Mouse (Mus musculus) fat pad, adult 2 months (tissue): ENCODE measurements at regions not wholly inside any gene's neighbourhood (a gene's known extent, or its start where the extent isn't known, plus 50 kb on each side); places are given as distances from the start of the nearest gene placed in this dataset.

Source experiments
- DNase-seq: peaks from one replicate; pipeline ENCODE4 v3.0.0-alpha.2; 2011; ENCODE audit warnings: low read depth, low spot score; ENCODE audit errors: extremely low read depth

DNA sequence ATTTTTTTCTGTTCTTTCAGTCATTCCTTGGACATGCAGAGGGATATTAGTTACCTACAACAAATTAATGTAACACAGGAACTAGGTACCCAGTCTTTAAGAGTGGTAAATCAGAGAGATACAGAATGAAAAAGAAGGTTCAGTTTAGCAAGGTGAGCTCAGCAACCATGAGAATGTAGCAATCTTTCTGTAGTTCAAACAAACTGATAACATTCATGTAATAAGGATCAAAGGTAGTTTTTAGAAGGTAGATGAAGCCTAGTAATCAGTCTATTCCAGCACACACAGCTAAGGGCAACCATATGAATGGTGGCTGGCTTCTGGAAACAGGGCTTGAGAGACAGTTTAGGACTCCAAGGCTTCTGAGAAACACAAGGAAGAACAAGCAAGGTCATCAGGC is 138.1 kb upstream of the Igf1 start:
- no peak for DNase-seq

DNA sequence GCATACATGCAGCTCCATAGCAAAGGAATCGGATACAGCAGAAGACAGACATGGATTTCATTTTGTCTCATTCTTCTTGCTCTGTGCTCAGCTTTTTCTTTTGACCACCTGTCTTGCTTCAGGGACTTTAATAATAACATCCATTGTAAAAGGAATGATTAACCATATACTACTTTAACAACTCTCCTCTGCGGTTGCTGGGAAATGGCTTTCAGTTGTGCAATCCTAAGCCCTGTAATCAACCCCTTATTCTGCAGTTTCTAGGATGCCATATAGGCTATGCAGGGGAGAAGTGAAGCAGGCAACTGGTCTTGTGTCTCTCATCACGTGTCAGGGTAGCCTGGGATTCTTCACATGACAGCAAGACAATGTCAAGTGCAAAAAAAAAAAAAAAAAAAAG is 135.8 kb upstream of the Igf1 start:
- DNase-seq: no peak

DNA sequence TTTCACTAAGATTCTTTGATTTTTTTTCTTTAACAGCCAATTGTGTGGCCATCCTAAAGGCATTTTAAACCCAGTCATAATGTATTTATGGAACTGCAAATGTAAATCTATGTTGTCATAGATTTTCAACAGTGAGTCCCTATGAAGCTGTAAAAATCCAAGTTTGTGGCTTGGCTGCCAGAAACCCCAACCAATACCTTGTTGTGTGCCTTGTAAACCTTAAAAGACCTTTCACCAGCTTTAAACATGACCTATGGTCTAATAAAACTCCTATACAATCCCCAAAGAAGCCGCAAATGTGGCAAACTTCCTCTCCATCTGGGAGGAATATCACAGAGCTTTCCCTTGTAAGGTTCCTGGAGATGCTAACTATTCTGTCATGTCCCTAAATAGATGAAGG is 125.4 kb upstream of the Igf1 start:
- DNase-seq: no peak

DNA sequence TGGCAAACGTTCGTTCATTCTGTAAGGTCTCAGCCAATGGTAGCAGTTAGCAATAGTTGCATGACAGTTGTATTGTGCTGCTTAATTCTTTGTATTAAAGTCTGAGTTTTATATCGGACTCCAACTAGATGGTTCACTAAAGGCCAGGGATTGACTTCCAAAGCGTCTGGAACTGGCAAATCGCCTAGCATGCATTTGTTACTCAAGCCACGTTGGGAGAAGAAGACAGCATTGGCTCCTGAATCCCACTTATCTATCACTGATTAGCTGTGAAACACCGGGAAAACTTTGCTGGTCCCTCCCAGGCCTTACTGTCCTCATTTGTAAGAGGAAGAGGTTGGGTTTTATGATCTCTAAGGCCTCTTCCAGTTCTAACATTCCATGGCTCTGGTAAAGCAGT is 124.8 kb upstream of the Igf1 start:
- DNase-seq: no peak

DNA sequence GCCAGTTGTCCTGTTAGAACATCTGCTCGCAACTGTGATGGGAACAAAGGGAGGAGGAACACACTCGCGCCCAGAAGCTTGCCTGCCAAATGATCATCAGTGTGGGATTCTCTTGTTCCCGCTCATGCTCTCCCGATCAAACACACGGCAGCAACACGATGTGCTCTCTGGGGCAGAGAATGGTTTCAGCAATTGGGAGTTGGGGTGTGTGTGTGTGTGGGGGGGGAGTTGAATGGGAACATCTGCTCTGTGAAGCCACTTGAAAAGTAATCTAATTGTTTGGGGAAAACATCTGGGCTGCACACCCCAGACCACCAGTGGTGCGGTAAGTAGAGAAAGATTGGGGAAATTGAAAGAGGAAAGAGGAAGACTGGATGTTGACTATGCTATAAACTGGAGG is 117.7 kb upstream of the Igf1 start:
- DNase-seq: no peak

DNA sequence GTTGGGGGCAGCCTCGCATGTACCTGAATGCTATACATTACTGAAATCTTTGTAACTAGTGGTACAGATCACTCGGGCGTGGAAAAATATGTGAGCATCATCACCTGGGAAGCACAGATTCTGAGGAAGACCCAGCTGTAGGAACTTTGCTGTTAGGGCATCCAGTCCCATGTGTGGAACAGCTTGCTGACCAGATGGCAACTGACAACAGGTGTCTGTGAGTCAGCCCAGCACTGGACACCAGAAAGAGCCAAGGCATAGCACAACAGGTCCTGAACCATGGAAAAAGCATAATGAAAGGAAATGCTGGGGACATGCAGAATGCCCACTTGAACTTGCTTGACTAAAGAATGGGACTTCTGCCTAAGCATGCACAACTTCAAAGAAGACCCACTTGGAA is 115.3 kb upstream of the Igf1 start:
- no peak for DNase-seq

DNA sequence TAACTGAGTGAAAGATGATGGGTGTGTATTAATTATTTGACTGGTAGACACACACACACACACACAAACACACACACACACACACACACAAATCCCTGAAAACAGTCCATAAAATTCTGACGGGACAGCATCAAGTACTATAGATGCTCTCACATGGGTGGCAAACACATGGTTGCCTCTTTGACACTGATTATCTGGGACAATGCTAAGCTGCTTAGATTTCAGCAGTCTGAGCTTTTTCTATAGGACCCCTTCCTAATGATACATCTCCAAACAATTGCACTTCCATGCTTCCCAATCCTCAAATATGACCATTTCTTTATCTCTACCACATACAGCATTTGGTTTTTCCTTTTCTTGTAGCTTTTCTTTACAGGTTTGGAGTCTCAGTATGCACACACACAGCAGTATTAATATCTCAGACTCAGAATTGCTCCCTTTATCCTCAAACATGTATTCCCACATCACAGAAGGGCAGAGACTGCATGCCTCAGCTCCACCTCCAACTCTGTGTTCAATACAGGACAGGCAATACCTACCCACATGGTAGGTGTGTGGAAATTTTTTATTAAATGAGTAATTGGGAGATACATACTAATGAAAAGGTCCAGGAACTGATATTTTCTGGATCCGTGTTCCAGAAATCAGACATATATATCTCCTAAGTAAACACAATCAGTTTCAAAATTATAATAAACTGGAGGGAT is 110.1 kb upstream of the Igf1 start:
- no peak for DNase-seq

DNA sequence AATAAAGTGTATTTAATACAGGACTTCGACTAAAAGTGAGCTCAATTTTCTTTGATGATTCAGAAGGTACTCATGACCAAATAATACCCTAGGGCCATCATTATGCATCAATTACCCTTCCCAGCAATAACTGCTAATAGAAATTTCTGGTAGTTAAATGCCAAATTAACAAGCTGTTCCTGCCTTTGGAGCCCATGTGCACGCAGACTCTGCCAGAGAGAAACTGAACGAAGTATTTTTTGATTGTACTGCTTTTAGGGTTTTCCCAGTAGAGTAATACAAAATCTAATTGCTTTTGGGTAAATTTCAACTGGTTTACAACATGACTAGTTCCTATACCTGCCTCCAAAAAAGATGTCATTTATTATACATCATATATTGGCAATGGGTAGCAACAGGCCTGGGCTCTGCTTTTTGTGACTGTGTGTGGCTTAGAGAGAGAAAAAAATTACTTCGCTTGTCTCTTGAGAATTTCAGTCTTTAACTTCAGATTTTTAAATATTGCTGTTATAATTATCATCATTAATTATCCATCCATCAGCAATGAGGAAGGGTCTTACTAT is 109.4 kb upstream of the Igf1 start:
- DNase-seq: no peak

DNA sequence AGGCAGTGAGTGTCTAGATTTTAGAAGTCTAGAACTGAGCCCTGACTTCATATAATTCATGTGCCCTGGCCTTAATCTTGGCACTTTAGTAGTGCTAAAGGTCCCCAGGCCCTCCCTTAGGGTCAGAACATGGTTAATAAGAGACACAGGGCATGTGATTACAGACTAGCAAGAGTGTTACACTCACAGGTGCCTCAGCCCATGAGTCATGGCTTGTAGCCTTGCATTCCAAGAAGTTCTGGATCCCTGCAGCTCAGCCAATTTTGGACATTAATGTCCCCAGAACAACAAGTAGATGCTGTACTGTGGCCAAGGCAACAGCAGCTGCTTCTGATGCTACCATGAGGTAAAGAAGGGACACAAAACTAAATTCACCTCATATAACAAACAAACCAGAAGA is 107.7 kb upstream of the Igf1 start:
- no peak for DNase-seq

DNA sequence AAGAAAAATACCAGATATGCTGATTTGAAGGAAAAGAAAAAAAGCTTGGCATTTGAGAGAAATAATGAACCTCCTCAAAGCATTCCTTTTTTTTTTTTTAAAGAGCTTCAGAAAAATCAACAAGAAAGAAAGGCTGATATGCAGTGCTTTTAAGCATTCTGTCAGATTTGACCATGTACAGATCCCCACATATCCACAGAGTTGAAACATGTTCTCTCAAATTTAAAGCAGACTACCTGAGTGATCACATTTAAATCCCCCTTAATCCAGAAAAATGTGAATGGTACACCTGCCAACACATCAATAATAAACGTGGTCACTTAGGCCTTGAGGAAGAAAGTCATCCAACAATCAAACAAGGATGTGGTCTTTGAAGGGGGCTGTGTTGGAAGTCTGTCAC is 107.1 kb upstream of the Igf1 start:
- DNase-seq: no peak

DNA sequence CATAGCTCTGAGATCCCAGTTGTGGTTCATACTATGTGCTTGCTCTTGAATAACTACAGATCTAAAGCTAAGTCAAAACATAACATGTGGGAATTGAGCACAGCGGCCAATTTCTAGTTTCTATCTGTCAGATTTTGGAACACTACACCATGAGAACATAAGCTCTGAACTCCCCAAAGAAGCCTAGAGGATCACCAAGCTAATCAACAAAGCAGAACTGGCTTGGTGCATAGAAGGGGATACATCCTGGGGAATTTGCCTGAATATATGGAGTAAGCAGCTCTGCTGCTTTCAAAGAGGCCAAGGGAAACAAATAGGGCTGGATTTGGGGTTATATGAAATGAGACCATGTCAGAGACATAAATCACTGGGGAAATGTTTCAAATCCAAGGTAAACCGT is 105.9 kb upstream of the Igf1 start:
- DNase-seq: no peak

DNA sequence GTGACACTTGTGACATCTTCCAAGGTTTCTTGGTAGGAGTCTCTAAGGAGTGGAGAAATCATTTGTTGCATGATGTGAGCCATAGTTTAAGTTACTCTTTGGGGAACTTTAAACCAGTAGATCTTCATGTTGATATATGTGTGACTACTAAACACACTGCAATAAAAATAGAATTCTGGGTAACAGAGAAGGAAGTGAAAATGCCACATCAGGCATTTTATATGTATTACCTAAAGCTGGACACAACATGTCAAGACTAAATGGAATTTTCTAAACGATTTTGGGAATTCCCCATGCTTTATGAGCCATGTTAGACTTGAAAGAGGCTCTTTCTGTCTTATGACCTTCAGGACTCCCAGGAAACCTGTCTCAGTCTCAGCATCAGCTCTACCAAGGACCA is 104.6 kb upstream of the Igf1 start:
- DNase-seq: no peak

DNA sequence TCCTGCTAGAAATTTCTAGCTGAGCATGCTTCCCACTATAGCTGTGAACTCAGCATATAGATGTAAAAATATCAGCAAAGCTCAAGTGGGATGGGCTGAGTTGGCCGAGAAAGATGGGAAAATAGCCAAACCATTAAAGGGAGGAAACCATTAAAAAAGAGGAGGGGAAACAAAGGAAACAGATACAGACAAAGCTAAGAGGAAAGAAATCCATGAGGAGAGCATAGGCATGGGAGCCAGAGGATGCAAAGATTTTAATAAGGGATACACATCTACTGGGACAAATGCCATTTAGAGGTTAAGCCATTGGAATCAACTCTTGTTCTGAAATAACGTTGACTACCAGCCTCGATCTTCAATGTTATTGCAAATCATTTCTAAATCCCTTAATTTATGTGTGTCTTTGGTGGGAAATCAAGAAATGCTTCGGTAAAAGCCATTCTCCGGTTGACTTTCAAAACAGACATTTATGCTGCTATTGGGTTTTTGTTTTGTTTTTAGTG is 96.5 kb upstream of the Igf1 start:
- DNase-seq: no peak

DNA sequence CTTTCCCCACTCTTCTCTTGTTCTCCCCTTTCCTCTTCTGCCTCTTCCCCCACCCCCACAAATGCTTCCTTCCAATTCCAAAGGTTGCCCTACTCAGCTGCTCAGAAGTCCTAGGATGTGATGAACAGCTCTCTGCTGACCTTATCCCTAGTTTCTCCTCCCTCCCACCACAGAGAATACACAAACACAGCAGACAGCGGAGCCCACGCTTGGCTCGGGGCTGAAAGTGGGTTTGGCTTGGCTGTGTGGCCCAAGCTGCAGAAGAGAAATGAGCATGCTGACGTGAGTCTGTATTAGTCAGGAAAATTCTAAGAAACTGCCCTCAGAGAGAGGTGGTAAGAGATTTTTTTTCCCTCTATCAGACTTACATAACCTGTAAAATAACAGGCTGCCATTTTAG is 70.5 kb upstream of the Igf1 start:
- DNase-seq: no peak

DNA sequence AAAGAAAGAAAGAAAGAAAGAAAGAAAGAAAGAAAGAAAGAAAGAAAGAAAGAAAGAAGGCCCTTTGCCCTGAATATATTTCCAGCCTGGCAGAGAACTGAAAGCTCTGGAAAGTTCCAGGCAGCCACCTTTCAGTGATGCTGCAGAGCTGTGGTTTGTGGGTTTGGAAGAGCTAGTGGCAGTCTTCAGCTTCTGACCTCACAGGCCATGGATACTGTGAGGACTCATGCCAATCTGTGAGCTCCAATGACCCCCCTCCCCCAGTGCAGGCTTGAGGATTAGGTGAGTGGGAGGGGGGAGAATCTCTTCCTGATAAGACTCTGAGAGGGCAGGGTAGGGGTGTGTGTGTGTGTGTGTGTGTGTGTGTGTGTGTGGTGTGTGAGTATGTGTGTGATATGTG is 65.7 kb upstream of the Igf1 start:
- no peak for DNase-seq

DNA sequence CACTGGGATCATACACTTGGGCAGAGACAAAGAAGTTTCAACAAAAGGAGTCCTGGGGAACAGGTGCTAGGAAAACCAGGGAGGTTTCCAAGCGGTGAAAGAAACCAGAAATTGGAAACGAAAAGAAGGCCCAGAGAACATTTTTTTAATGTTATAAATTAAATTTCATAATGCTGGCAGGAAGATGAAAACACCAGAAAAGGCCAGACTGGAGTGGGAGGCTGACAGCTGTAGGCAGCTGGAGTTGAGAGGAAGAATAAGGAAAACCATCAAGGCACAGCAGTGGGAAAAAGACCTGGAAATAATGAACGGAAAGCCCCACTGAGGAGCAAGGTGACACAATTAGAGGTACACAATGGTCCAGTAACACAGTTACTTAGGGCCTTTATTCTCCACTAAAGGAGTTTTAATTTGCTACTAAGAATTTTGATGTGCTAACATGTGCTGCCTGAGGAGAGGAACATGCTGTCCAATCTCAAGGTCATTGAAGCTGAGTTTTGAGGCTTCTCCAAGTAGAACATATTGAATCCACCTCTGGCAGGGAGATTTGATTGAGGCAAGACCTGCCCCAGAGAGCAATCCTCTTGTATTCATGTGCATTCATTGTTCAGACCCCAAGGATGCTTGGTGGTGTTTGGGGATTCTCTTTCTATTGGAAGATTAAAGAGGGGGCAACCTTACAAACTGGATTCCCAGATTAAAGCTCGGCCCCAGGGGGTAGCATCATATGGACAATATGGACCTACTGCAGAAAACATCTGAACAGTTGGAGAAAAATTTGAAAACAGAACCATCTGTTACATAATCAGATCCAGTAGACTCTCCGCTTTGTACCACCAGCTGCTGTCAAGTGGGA is 53.9 kb upstream of the Igf1 start:
- DNase-seq: no peak

DNA sequence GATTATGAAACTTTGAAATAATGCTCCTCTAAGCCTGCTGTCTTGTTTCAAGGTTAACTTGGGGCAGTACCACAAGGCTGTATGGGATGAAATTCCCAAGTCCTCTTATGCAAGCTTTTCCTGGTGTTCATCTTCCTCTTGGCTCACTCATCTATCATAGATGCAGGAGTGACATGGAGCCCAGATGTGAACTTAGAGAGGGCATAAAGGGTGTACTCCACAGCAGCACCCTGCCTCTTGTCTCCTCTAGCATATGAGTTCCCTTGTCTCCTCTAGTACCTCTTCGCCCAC is 53.3 kb upstream of the Igf1 start:
- no peak for DNase-seq
